Mouse (Mus musculus): Measurements from ENCODE around the gene Mrpl1.

GRCm38 (mm10) chr5:96209916-96210583 lies 757 bp downstream of the Mrpl1 start:
- TF ChIP-seq CHD2 (IDR thresholded peaks at IDR 0.05; ENCODE audit: low read depth, low read length), result no peak
- TF ChIP-seq ZNF384 (IDR thresholded peaks at IDR 0.05; ENCODE audit: low read depth, low read length), result no peak
- no peak for TF ChIP-seq ZC3H11A (IDR thresholded peaks at IDR 0.05; ENCODE audit: borderline replicate concordance, low read depth, low read length)
